Mouse (Mus musculus): Measurements from ENCODE around the gene Ppp1r15b. TPM values are rescaled to one million over a fixed set of nuclear protein-coding genes. Genes with fewer than 3 reads are reported as not detected.

Ppp1r15b gene
- polyA plus RNA-seq, 1 experiment from 2014 or later = 34.8 TPM

DNA sequence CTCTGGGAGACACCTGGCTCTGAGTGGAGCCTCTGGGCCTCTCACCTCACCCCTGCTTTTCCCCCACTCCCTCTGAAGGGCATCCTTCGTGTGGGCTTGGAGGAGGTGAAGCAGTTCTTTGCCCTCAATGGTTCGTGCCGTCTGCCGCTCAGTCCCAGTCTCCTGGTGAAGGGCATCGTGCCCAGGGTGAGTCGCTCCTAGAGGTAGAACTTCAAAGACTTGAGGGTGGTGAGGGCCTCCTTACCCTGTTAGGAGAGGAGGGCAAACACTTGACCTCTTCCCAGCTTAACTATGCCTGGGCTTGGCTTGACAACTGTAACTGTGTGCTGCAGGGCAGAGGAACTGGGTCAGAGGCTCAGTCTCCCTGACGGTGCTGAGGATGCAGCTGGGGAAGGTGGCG, 39.5 kb upstream of the Ppp1r15b start:
- H3K27ac ChIP-seq (replicated peaks) = no peak overlapping the region
- no peak for ATAC-seq (ENCODE audit: insufficient number of reproducible peaks, low FRiP score, low TSS enrichment, low read depth)

DNA sequence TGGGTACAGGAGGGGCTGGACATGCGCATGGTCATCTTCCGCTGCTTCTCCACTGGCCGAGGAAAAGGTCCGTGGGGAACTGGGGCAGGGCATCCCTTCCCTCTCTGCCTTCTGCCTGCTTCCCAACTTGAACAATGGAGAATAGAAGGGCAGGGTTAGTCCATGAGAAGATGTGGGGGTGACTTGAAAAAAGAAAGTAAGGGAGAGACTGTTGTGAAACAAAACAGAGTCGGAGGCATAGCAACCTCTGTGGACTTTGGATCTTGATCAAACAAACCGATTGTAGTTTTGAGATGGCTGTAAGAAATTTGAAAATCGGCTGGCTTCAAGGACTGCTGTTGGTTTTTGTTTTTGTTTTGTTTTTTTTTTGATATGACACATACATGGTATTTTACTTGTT, 37.2 kb upstream of the Ppp1r15b start:
- Histone ChIP-seq H3K4me3 (replicated peaks) (no peak overlapping the region), H3K27me3 (no peaks in the 10 kb centered on the region), H3K36me3 (peaks cover 39% of the 10 kb centered on the region), H3K9me3 (replicated peaks) (no peaks in the 10 kb centered on the region), H3K4me2 (replicated peaks) (no peak overlapping the region), H3K27ac (replicated peaks) (no peak overlapping the region), H3K9ac (no peak overlapping the region), H3K4me1 (no peaks in the 10 kb centered on the region)
- ATAC-seq (ENCODE audit: insufficient number of reproducible peaks, low FRiP score, low TSS enrichment, low read depth) = no peak
- 90% methylated on average over 7 of the region's 7 CpGs for WGBS

More for the DNA sequence above, 39.5 kb upstream of the Ppp1r15b start:
- H3K4me3 ChIP-seq (replicated peaks) = no peak overlapping the region
- 76% methylated on average over 8 of the region's 8 CpGs for WGBS
- peaks cover 41% of the 10 kb centered on the region for H3K36me3 ChIP-seq
- no peak overlapping the region for H3K9ac ChIP-seq
- H3K4me1 ChIP-seq = no peaks in the 10 kb centered on the region
- no peak overlapping the region for H3K4me2 ChIP-seq (replicated peaks)
- no peaks in the 10 kb centered on the region for H3K27me3 ChIP-seq
- H3K9me3 ChIP-seq (replicated peaks) = no peaks in the 10 kb centered on the region

DNA sequence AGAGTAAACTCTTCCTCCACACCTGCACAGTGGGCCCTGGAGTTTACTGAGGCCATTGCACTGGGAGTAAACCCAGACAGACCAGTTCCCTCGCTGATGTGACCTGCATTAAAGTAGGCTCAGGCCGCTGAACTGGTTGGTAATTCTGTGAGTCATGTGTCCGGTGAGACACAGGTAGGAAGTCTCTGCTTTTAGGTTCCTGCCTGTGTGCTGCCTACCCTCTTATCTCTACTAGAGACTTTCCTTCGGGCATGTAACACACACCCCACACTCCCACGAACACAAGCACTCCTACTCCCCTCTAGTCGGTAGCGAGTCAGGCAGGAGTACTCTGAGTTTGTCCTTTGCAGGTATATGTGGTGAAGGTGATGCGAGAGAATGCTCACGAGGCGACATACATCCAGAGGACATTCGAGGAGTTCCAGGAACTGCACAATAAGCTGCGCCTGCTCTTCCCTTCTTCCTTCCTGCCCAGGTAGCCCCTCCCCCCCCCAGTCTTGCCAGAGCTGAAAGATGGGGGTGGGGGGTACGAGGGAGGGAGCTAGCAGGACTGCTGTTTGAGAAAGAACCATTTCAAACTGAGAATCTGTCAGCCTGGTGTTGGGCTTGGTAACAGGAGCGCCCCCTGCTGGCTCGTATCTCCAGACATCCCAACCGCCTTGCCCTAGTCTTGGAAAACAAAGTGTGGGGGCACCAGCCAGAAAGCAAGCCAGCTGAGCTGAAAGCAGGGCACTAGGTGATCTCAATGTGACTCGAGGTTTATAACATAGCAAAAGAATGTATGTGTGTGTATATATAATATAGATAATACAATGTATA, 29.8 kb upstream of the Ppp1r15b start:
- ATAC-seq (ENCODE audit: insufficient number of reproducible peaks, low FRiP score, low TSS enrichment, low read depth) = peak; percentile 21
- Histone ChIP-seq H3K4me3 (replicated peaks) (no peak overlapping the region), H3K9me3 (replicated peaks) (no peaks in the 10 kb centered on the region), H3K27me3 (no peaks in the 10 kb centered on the region), H3K27ac (replicated peaks) (0 out of 2 replicates have a peak overlapping the region, but pooled peaks have one; percentile 17), H3K9ac (no peak overlapping the region), H3K4me2 (replicated peaks) (no peak overlapping the region), H3K4me1 (peaks cover 3% of the 10 kb centered on the region; the same call in 1 of the 2 replicates), H3K36me3 (peaks cover 53% of the 10 kb centered on the region)
- 35% methylated on average over 17 of the region's 17 CpGs for WGBS

DNA sequence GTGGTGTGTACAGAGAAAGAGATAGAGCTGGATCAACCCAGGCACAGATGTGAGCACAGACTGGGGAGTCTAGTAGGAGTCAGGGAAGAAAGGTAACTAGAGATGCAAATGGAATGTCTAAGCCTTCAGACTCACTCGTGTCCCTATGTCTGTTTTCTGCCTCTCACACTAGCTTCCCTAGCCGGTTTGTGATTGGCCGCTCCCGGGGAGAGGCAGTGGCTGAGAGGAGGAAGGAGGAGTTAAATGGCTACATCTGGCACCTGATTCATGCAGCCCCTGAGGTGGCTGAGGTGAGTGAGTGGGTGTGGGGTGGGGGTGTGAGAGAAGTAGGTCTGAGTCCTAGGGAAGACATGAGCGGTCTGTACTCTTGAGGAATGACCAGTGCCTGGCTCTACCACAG, 28.8 kb upstream of the Ppp1r15b start:
- H3K27ac ChIP-seq (replicated peaks) = no peak overlapping the region
- H3K36me3 ChIP-seq = peaks cover 47% of the 10 kb centered on the region
- no peaks in the 10 kb centered on the region for H3K27me3 ChIP-seq
- H3K4me1 ChIP-seq = peaks cover 3% of the 10 kb centered on the region; the same call in 1 of the 2 replicates
- H3K4me2 ChIP-seq (replicated peaks) = no peak overlapping the region
- H3K9me3 ChIP-seq (replicated peaks) = no peaks in the 10 kb centered on the region
- no peak overlapping the region for H3K9ac ChIP-seq
- no peak for ATAC-seq (ENCODE audit: insufficient number of reproducible peaks, low FRiP score, low TSS enrichment, low read depth)
- WGBS = 77% methylated on average over 5 of the region's 5 CpGs
- H3K4me3 ChIP-seq (replicated peaks) = no peak overlapping the region

DNA sequence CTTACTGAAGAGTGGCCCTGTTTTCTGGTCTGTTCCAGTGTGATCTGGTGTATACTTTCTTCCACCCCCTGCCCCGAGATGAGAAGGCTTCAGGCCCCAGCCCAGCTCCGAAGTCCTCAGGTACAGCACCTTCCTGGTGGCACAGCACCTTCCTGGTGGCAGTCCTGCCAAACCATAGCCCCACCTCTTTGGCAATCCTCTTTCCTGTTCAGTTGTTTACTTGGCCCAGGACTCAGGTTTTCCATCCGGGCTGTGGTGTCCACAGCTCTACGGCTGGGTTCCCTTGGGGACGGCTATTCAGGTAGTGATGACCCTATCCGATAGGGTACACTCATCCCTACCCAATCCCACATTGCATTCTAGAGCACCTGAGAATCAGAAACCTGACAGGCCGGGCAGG, 27.6 kb upstream of the Ppp1r15b start:
- 96% methylated on average over 7 of the region's 7 CpGs for WGBS
- Histone ChIP-seq H3K9ac (no peak overlapping the region), H3K4me1 (peaks cover 3% of the 10 kb centered on the region; the same call in 1 of the 2 replicates), H3K4me2 (replicated peaks) (no peak overlapping the region), H3K27ac (replicated peaks) (no peak overlapping the region), H3K36me3 (peaks cover 47% of the 10 kb centered on the region), H3K4me3 (replicated peaks) (no peak overlapping the region), H3K27me3 (no peaks in the 10 kb centered on the region), H3K9me3 (replicated peaks) (no peaks in the 10 kb centered on the region)
- no peak for ATAC-seq (ENCODE audit: insufficient number of reproducible peaks, low FRiP score, low TSS enrichment, low read depth)

DNA sequence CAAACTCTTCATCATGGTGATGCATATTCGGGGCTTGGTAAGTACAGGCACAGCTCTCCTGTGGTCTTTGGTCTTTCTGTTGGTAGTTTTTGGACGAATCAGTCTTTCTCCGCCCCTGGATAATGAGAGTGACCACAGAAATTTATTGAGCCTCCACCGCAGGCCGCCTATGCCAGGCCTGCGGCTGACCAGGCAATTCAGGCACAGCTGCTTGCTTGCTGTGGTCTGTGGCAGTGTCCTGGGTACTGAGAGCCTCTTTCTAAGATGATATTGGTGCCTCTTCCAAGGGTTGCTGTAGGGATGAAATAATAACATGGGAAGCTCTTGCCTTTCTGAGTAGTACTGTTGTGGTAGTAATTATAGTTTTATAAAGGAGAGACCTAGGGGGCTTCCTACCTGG, 27.1 kb upstream of the Ppp1r15b start:
- ATAC-seq (ENCODE audit: insufficient number of reproducible peaks, low FRiP score, low TSS enrichment, low read depth) = no peak
- peaks cover 3% of the 10 kb centered on the region; the same call in 1 of the 2 replicates for H3K4me1 ChIP-seq
- peaks cover 47% of the 10 kb centered on the region for H3K36me3 ChIP-seq
- no peaks in the 10 kb centered on the region for H3K9me3 ChIP-seq (replicated peaks)
- H3K27me3 ChIP-seq = no peaks in the 10 kb centered on the region
- 88% methylated on average over 6 of the region's 6 CpGs for WGBS
- no peak overlapping the region for H3K27ac ChIP-seq (replicated peaks)
- no peak overlapping the region for H3K9ac ChIP-seq
- H3K4me3 ChIP-seq (replicated peaks) = no peak overlapping the region
- no peak overlapping the region for H3K4me2 ChIP-seq (replicated peaks)

DNA sequence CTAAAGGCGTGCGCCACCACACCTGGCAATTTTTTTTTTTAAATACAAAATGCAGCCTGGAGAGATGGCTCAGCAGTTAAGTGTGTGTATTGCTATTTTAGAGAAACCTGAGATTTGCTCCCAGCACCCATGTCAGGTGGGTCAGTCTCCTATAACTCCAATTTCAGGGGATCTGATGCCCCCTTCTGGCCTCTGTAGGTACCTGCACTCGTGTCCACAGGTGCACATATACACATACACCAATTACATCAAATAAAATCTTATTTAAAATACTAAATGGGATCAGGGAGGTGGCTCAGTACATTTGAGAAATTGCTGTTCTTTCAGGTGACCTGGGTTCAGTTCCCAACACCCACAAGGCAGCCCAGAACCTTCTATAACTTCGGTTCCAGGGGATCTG, 14.8 kb upstream of the Ppp1r15b start:
- no peaks in the 10 kb centered on the region for H3K9me3 ChIP-seq (replicated peaks)
- no peaks in the 10 kb centered on the region for H3K27me3 ChIP-seq
- no peak overlapping the region for H3K4me3 ChIP-seq (replicated peaks)
- H3K4me1 ChIP-seq = 0 out of 2 replicates have a peak, but pooled peaks cover 12% of the 10 kb centered on the region
- H3K27ac ChIP-seq (replicated peaks) = no peak overlapping the region
- ATAC-seq (ENCODE audit: insufficient number of reproducible peaks, low FRiP score, low TSS enrichment, low read depth) = no peak
- H3K4me2 ChIP-seq (replicated peaks) = no peak overlapping the region
- no peak overlapping the region for H3K9ac ChIP-seq
- 90% methylated on average over 4 of the region's 4 CpGs for WGBS
- no peaks in the 10 kb centered on the region for H3K36me3 ChIP-seq

DNA sequence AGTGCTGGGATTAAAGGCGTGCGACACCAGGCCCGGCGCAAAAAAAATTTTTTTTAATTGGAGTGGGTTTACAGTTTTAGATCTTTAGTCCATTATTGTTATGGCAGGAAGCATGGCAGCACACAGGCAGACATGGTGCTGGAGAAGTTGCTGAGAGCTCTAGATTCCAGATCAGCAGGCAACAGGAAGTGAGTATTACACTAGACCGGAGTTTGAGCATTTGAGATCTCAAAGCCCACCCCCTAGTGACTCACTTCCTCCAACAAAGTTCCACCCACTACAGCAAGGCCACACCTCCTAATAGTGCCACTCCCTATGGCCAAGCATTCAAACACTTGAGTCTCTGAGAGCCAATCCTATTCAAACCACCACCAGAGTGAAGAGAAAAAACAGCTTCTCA, 12.8 kb upstream of the Ppp1r15b start:
- Histone ChIP-seq H3K9me3 (replicated peaks) (no peaks in the 10 kb centered on the region), H3K4me3 (replicated peaks) (no peak overlapping the region), H3K27ac (replicated peaks) (no peak overlapping the region), H3K4me1 (0 out of 2 replicates have a peak, but pooled peaks cover 12% of the 10 kb centered on the region), H3K9ac (no peak overlapping the region), H3K27me3 (no peaks in the 10 kb centered on the region), H3K36me3 (no peaks in the 10 kb centered on the region), H3K4me2 (replicated peaks) (no peak overlapping the region)
- no peak for ATAC-seq (ENCODE audit: insufficient number of reproducible peaks, low FRiP score, low TSS enrichment, low read depth)
- 89% methylated on average over 5 of the region's 5 CpGs for WGBS

DNA sequence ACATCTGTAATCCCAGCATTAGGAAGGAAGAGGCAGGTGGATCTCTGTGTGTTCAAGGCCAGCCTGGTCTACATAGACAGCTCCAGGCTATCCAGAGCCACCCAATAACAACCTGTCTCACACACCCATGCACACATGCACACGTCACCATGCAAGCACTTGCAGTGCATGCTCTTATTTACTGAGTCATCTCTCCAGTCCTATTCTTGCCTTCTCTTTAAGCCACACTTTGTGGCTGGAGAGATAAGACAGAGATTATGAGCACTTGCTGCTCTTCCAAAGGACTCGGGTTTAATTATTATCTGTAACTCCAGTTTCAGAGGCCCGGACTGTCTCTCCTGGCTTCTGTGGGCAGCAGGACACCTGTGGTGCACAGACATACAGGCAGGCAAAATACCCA, 12.1 kb upstream of the Ppp1r15b start:
- no peak for ATAC-seq (ENCODE audit: insufficient number of reproducible peaks, low FRiP score, low TSS enrichment, low read depth)
- Histone ChIP-seq H3K9ac (no peak overlapping the region), H3K27me3 (no peaks in the 10 kb centered on the region), H3K9me3 (replicated peaks) (no peaks in the 10 kb centered on the region), H3K4me1 (0 out of 2 replicates have a peak, but pooled peaks cover 12% of the 10 kb centered on the region), H3K27ac (replicated peaks) (no peak overlapping the region), H3K4me3 (replicated peaks) (no peak overlapping the region), H3K36me3 (no peaks in the 10 kb centered on the region), H3K4me2 (replicated peaks) (no peak overlapping the region)
- WGBS = 78% methylated on average over 3 of the region's 3 CpGs

DNA sequence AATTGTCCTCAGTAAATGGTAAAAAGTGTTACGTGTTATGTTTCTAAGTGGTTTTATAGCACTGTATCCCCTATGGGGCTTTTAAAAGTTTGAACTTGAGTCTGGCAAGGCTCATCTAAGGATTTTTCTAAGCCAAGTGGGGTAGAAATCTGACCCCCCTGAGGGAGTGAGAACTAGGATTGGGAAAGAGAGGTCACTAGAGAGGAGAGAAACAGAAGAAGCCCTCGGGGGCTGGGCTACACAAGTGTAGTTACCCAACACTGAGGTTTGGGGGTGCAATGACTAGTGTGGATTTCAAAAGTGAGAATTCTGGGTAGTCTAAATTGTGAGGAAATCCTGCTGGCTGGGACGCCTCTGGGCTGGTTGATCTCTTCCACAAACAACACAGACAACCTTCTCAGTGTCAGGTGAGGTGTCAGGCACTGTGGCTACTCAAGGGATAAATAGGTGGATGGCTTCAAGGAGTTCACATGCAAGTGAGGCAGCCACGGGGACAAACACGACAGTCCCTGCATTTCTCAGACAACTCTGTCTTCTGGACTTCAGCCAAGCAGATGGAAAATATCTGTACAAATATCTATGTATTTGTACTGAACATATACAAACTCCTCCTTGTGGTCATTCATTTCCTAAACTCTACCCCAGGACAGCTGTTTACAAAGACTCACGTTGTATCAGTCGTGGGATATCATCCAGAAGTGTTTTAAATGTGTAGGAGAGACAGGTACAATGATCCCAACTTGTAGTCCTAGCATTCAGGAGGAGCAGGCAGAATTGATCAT, 10.8 kb upstream of the Ppp1r15b start:
- no peak overlapping the region for H3K4me3 ChIP-seq (replicated peaks)
- no peak overlapping the region for H3K4me2 ChIP-seq (replicated peaks)
- 0 out of 2 replicates have a peak, but pooled peaks cover 12% of the 10 kb centered on the region for H3K4me1 ChIP-seq
- H3K27me3 ChIP-seq = no peaks in the 10 kb centered on the region
- 29% methylated on average over 7 of the region's 7 CpGs for WGBS
- peak; percentile 61 for ATAC-seq (ENCODE audit: insufficient number of reproducible peaks, low FRiP score, low TSS enrichment, low read depth)
- H3K27ac ChIP-seq (replicated peaks) = 0 out of 2 replicates have a peak overlapping the region, but pooled peaks have one; percentile 17
- no peaks in the 10 kb centered on the region for H3K9me3 ChIP-seq (replicated peaks)
- no peak overlapping the region for H3K9ac ChIP-seq
- H3K36me3 ChIP-seq = no peaks in the 10 kb centered on the region

DNA sequence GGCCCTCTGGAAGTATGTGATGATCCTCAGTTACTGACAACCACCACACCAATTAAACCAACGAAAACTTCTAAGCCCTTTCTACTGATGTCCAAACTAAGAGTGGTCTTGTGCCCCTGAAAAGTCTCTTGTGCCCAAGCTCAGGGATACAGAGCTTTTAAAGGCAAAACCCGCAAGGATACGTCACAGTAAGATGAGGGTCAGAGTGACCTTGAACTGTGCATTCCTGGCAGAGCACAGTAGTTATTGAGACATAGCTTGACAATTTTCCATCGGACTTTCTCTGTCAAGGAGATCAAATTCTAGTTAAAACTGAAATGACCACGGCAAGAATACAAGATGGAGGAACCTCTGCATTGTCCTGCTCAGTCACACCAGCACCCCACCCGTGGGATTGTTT, 9.7 kb upstream of the Ppp1r15b start:
- no peak for ATAC-seq (ENCODE audit: insufficient number of reproducible peaks, low FRiP score, low TSS enrichment, low read depth)
- Histone ChIP-seq H3K4me2 (replicated peaks) (no peak overlapping the region), H3K9ac (no peak overlapping the region), H3K4me3 (replicated peaks) (no peak overlapping the region), H3K9me3 (replicated peaks) (no peaks in the 10 kb centered on the region), H3K27me3 (no peaks in the 10 kb centered on the region), H3K4me1 (0 out of 2 replicates have a peak, but pooled peaks cover 12% of the 10 kb centered on the region), H3K27ac (replicated peaks) (no peak overlapping the region), H3K36me3 (no peaks in the 10 kb centered on the region)
- 58% methylated on average over 6 of the region's 6 CpGs for WGBS
